Mouse (Mus musculus): ENCODE data around the gene Tmem53.

GRCm38 (mm10) chr4:117230331-117230730 lies 21.4 kb upstream of the Tmem53 start:
- TF ChIP-seq POLR2A (IDR thresholded peaks at IDR 0.05; ENCODE audit: extremely low read depth, insufficient read depth, low read length) (no peak), CTCF (IDR thresholded peaks at IDR 0.05; ENCODE audit: low read depth, low read length) (peak; percentile 70)

Data from liver, adult 2 months (tissue).